Mouse (Mus musculus) lung, embryonic 14.5 days (tissue): ENCODE measurements around the gene 2610301B20Rik. TPM values are rescaled to one million over a fixed set of nuclear protein-coding genes. Genes with fewer than 3 reads are reported as not detected.
"Not testable (repeated sequence)": the region's sequence is repeated elsewhere in the genome, so short reads cannot be mapped to it uniquely, and the experiment has no call there.

Experiments used
- ATAC-seq: fragments of 200-750 bp; cut with Nextera tagmentation; 2 replicates; pipeline ENCODE4 v1.8.0; 2017; ENCODE audit warnings: mild to moderate bottlenecking, moderate TSS enrichment, moderate library complexity; ENCODE audit not compliant: insufficient read depth
- DNase-seq: peaks from one replicate; pipeline ENCODE4 v3.0.0-alpha.2; 2015
- H3K27ac ChIP-seq: fragments of 300-500 bp; sonication (generic); 2 replicates; pipeline ENCODE4 v1.5.1; 2014; ENCODE audit warnings: low read depth, mild to moderate bottlenecking, moderate library complexity
- H3K27me3 ChIP-seq: fragments of 300-500 bp; sonication (generic); 2 replicates; pipeline ENCODE4 v1.6.1; 2014; ENCODE audit warnings: low read length, control low read depth; ENCODE audit not compliant: insufficient read depth
- H3K36me3 ChIP-seq: fragments of 300-500 bp; sonication (generic); 2 replicates; pipeline ENCODE4 v1.6.1; 2014; ENCODE audit warnings: control low read depth; ENCODE audit not compliant: insufficient read depth
- H3K4me1 ChIP-seq: fragments of 300-500 bp; sonication (generic); 2 replicates; pipeline ENCODE4 v1.6.1; 2014; ENCODE audit warnings: antibody characterized with exemption, control low read depth; ENCODE audit not compliant: insufficient read depth
- H3K4me2 ChIP-seq: fragments of 300-500 bp; sonication (generic); 2 replicates; pipeline ENCODE4 v1.6.1; 2014; ENCODE audit warnings: mild to moderate bottlenecking
- H3K4me3 ChIP-seq: fragments of 300-500 bp; sonication (generic); 2 replicates; pipeline ENCODE4 v1.5.1; 2014; ENCODE audit warnings: low read depth, low read length
- H3K9ac ChIP-seq: fragments of 300-500 bp; sonication (generic); 2 replicates; pipeline ENCODE4 v1.6.1; 2014
- H3K9me3 ChIP-seq: fragments of 300-500 bp; sonication (generic); 2 replicates; pipeline ENCODE4 v1.6.1; 2016; ENCODE audit warnings: low read depth, low read length, control low read depth
- CTCF ChIP-seq: IDR thresholded peaks from 2 replicates; pipeline ENCODE4 v1.5.1; 2016; ENCODE audit warnings: antibody characterized with exemption, low read depth
- WGBS: fragments of 180-500 bp; shearing (Covaris S2); extraction: QIAGEN DNeasy Blood & Tissue Kit; methylation state at CpG from one replicate; pipeline ENCODE4 v1.1.7; 2014; 5-methylcytosine and 5-hydroxymethylcytosine counted together
- polyA plus RNA-seq: library from polyadenylated mRNA; unstranded; fragments of >200 nt; fragmentation: Nextera tagmentation; extraction: Ambion mirVana; gene quantifications from 2 replicates; pipeline ENCODE4 v1.2.1, GENCODE M21; 2014

2610301B20Rik gene
- polyA plus RNA-seq, 1 experiment from 2014 or later: 29.3 TPM

- H3K4me3 ChIP-seq: no peak overlapping the region
- no peak overlapping the region for H3K27ac ChIP-seq
- H3K9me3 ChIP-seq: no peaks in the 10 kb centered on the region
- no peak overlapping the region for H3K9ac ChIP-seq
- 35% methylated on average over 11 of the region's 12 CpGs for WGBS
- DNase-seq: peak; percentile 62
- H3K4me1 ChIP-seq: no peaks in the 10 kb centered on the region
- H3K36me3 ChIP-seq: no peaks in the 10 kb centered on the region
- TF ChIP-seq CTCF: peak; percentile 24; the same call in 1 of the 2 replicates
- peak overlapping the region; percentile 32 for H3K4me2 ChIP-seq
- H3K27me3 ChIP-seq: no peaks in the 10 kb centered on the region
- ATAC-seq: peak; percentile 84
Measured at GRCm38 (mm10) chr4:10859911-10860581, 14.3 kb upstream of the 2610301B20Rik start.

- no peak overlapping the region for H3K4me2 ChIP-seq
- no peak for ATAC-seq
- H3K27me3 ChIP-seq: no peaks in the 10 kb centered on the region
- WGBS: 66% methylated on average over 3 of the region's 3 CpGs
- no peaks in the 10 kb centered on the region for H3K9me3 ChIP-seq
- H3K9ac ChIP-seq: no peak overlapping the region
- H3K36me3 ChIP-seq: no peaks in the 10 kb centered on the region
- no peak overlapping the region for H3K4me3 ChIP-seq
- no peaks in the 10 kb centered on the region for H3K4me1 ChIP-seq
- no peak for DNase-seq
- no peak overlapping the region for H3K27ac ChIP-seq
- TF ChIP-seq CTCF: no peak
Measured at GRCm38 (mm10) chr4:10860825-10861224, 13.5 kb upstream of the 2610301B20Rik start.

- DNase-seq, H3K27me3 ChIP-seq: not testable (repeated sequence)
- 82% methylated on average over 2 of the region's 2 CpGs for whole genome bisulfite sequencing
Measured at GRCm38 (mm10) chr4:10862882-10863281, 11.4 kb upstream of the 2610301B20Rik start.

GRCm38 (mm10) chr4:10872231-10872630 is 2.1 kb upstream of the 2610301B20Rik start:
- Histone ChIP-seq H3K9me3 (no peaks in the 10 kb centered on the region), H3K4me2 (no peak overlapping the region), H3K27me3 (no peaks in the 10 kb centered on the region), H3K36me3 (no peaks in the 10 kb centered on the region), H3K9ac (no peak overlapping the region), H3K4me3 (no peak overlapping the region), H3K27ac (no peak overlapping the region), H3K4me1 (peaks cover 5% of the 10 kb centered on the region; the same call in 1 of the 2 replicates)
- DNase-seq (no peak), ATAC-seq (no peak)
- no peak for TF ChIP-seq CTCF
- WGBS: 80% methylated on average over 5 of the region's 5 CpGs

More at GRCm38 (mm10) chr4:10862882-10863281, 11.4 kb upstream of the 2610301B20Rik start:
- H3K4me2 ChIP-seq, H3K27ac ChIP-seq, H3K9me3 ChIP-seq, H3K36me3 ChIP-seq, H3K4me3 ChIP-seq, ATAC-seq, H3K9ac ChIP-seq, H3K4me1 ChIP-seq: not testable (repeated sequence)

GRCm38 (mm10) chr4:10872685-10873539 is 1.4 kb upstream of the 2610301B20Rik start:
- DNase-seq (peak; percentile 50), ATAC-seq (no peak)
- H3K4me3 ChIP-seq: peak overlapping the region; percentile 73
- TF ChIP-seq CTCF: no peak
- H3K27me3 ChIP-seq: no peaks in the 10 kb centered on the region
- H3K4me2 ChIP-seq: peak overlapping the region; percentile 75
- WGBS: 24% methylated on average over 16 of the region's 16 CpGs
- H3K4me1 ChIP-seq: peaks cover 5% of the 10 kb centered on the region; the same call in 1 of the 2 replicates
- H3K27ac ChIP-seq: no peak overlapping the region; the same call in 1 of the 2 replicates
- H3K9ac ChIP-seq: peak overlapping the region; percentile 85
- H3K36me3 ChIP-seq: no peaks in the 10 kb centered on the region
- H3K9me3 ChIP-seq: no peaks in the 10 kb centered on the region

GRCm38 (mm10) chr4:10873549-10873919 is 764 bp upstream of the 2610301B20Rik start:
- H3K9me3 ChIP-seq: no peaks in the 10 kb centered on the region
- peak overlapping the region; percentile 75 for H3K4me2 ChIP-seq
- no peaks in the 10 kb centered on the region for H3K27me3 ChIP-seq
- 3% methylated on average over 6 of the region's 8 CpGs for WGBS
- ATAC-seq: peak; percentile 57
- DNase-seq: no peak
- no peak overlapping the region; the same call in 1 of the 2 replicates for H3K27ac ChIP-seq
- H3K4me1 ChIP-seq: peaks cover 5% of the 10 kb centered on the region; the same call in 1 of the 2 replicates
- peak overlapping the region; percentile 85 for H3K9ac ChIP-seq
- no peak for TF ChIP-seq CTCF
- H3K4me3 ChIP-seq: peak overlapping the region; percentile 73
- no peaks in the 10 kb centered on the region for H3K36me3 ChIP-seq

GRCm38 (mm10) chr4:10874718-10875121 is 422 bp downstream of the 2610301B20Rik start:
- under 1% methylated on average over 37 of the region's 37 CpGs for WGBS
- H3K9me3 ChIP-seq: no peaks in the 10 kb centered on the region
- peaks cover 5% of the 10 kb centered on the region; the same call in 1 of the 2 replicates for H3K4me1 ChIP-seq
- no peaks in the 10 kb centered on the region for H3K36me3 ChIP-seq
- peak overlapping the region; percentile 85 for H3K9ac ChIP-seq
- peak overlapping the region; percentile 99 for H3K27ac ChIP-seq
- no peaks in the 10 kb centered on the region for H3K27me3 ChIP-seq
- TF ChIP-seq CTCF: no peak
- ATAC-seq (peak; percentile 82), DNase-seq (peak; percentile 74)
- peak overlapping the region; percentile 75 for H3K4me2 ChIP-seq
- peak overlapping the region; percentile 73 for H3K4me3 ChIP-seq
